Mouse (Mus musculus) layer of hippocampus, adult 11-12 months (tissue): ENCODE data around the gene Lamb3.
A peak's percentile ranks its signal among the peaks of the same experiment; 100 is the strongest.

Source experiments
- DNase-seq: peaks from one replicate; pipeline ENCODE4 v3.0.0; 2022; ENCODE audit warnings: low spot score

The Lamb3 gene

GRCm38 (mm10) chr1:193344976-193345375 lies 137.5 kb downstream of the Lamb3 start:
- DNase-seq, result no peak

- DNase-seq, result no peak
These were observed 139.4 kb downstream of the Lamb3 start for GRCm38 (mm10) chr1:193346908-193347307.

GRCm38 (mm10) chr1:193348261-193348962 lies 140.9 kb downstream of the Lamb3 start:
- no peak for DNase-seq

- DNase-seq, result no peak
These were observed 142.4 kb downstream of the Lamb3 start for GRCm38 (mm10) chr1:193349702-193350545.

- peak; percentile 61 for DNase-seq
These were observed 143.0 kb downstream of the Lamb3 start for GRCm38 (mm10) chr1:193350546-193350801.

- DNase-seq, result peak; percentile 65
These were observed 144.1 kb downstream of the Lamb3 start for GRCm38 (mm10) chr1:193351583-193351982.

- DNase-seq, result no peak
These were observed 151.7 kb downstream of the Lamb3 start for GRCm38 (mm10) chr1:193359199-193359598.

GRCm38 (mm10) chr1:193361181-193361580 lies 153.7 kb downstream of the Lamb3 start:
- DNase-seq, result no peak

GRCm38 (mm10) chr1:193362078-193362477 lies 154.6 kb downstream of the Lamb3 start:
- no peak for DNase-seq

GRCm38 (mm10) chr1:193363801-193364231 lies 156.3 kb downstream of the Lamb3 start:
- DNase-seq, result peak; percentile 64

GRCm38 (mm10) chr1:193368055-193368454 lies 160.6 kb downstream of the Lamb3 start:
- peak; percentile 52 for DNase-seq

GRCm38 (mm10) chr1:193369091-193369490 lies 161.6 kb downstream of the Lamb3 start:
- no peak for DNase-seq

GRCm38 (mm10) chr1:193370096-193370495 lies 162.6 kb downstream of the Lamb3 start, which contains the start of gene Camk1g:
Gene Camk1g (minus strand): TSS chr1:193370298.
- DNase-seq, result peak; percentile 48

GRCm38 (mm10) chr1:193373906-193374413 lies 166.5 kb downstream of the Lamb3 start:
- no peak for DNase-seq

GRCm38 (mm10) chr1:193376478-193377134 lies 169.1 kb downstream of the Lamb3 start:
- peak; percentile 43 for DNase-seq

- no peak for DNase-seq
These were observed 172.1 kb downstream of the Lamb3 start for GRCm38 (mm10) chr1:193379634-193380033.

- DNase-seq, result no peak
These were observed 173.4 kb downstream of the Lamb3 start for GRCm38 (mm10) chr1:193380877-193381276.

GRCm38 (mm10) chr1:193381597-193382404 lies 174.3 kb downstream of the Lamb3 start:
- DNase-seq, result no peak

- DNase-seq, result no peak
These were observed 174.9 kb downstream of the Lamb3 start for GRCm38 (mm10) chr1:193382435-193382834.

- peak; percentile 39 for DNase-seq
These were observed 175.5 kb downstream of the Lamb3 start for GRCm38 (mm10) chr1:193382841-193383462.

GRCm38 (mm10) chr1:193386136-193386535 lies 178.6 kb downstream of the Lamb3 start:
- peak; percentile 84 for DNase-seq
